Mouse (Mus musculus) leukemia stem cell, adult 10-12 weeks (primary cell): ENCODE results near the gene Nub1. TPM values are rescaled to one million over a fixed set of nuclear protein-coding genes. Genes with fewer than 3 reads are reported as not detected.

Experiments used
- polyA plus RNA-seq: library from polyadenylated mRNA; stranded (reverse); fragments of >175 nt; gene quantifications from 2 replicates; pipeline ENCODE4 v1.2.3, GENCODE M21; 2012; ENCODE audit warnings: low replicate concordance

The Nub1 gene
- 12.0 and 32.4 TPM in 2 replicates for polyA plus RNA-seq

DNA sequence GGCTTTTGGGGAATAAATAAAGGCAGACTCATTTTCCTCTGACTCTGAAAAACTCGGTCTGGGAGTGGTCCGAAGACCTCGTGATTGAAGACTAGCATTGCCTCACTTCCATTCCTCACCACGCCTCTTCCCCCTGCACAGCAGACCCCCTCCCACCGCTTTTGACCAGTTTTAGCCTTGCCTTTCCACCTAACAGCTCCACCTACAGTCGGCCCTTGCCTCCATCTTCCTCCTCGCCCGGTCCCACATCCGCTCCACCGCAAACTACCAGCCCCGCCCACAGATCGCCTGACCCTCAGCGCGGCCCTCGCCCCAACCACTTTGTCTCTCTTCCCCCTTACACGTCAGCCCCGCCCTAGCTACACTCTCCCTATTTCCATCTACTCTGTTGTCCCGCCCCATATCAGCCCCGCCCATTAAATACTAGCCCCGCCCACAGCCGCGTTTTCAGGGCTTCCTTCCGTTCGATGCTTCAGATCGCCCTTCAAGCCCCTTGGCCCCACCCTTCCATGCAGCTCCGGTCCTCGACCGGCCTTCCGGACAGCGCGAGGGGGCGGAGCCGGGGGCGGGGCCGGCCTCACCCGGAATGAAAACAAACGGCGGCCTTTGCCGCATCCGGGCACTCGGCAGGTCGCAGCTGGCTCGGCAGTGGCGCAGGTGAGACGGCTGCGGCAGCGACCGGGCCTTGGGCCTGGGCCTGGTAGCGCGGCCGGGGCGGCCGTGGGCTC, at the start of gene Nub1:
TSS of gene Nub1 (plus strand) at position 167 of the 728 bp plus-strand sequence.

DNA sequence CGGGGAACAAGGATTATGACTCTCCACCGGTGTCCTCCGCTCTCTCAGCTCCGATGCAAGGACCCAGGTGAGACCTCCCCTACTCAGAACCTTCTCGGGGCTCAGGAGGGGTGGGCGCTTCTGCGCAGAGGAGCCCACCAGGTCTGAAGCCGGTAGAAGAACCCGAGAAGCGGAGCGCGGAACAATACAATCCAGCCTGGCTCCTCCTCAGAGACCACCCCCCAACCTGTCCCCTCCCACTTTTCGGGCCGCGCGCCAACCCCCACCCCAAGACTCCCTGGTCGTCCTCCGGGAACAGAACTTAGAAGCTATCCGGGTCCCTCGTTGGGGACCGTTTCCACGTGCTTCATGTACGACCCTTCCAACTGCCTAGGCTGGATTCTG, 45.1 kb downstream of the Nub1 start, which contains the start of gene Wdr86:
TSS of gene Wdr86 (minus strand) at position 240 of the 384 bp plus-strand sequence.

DNA sequence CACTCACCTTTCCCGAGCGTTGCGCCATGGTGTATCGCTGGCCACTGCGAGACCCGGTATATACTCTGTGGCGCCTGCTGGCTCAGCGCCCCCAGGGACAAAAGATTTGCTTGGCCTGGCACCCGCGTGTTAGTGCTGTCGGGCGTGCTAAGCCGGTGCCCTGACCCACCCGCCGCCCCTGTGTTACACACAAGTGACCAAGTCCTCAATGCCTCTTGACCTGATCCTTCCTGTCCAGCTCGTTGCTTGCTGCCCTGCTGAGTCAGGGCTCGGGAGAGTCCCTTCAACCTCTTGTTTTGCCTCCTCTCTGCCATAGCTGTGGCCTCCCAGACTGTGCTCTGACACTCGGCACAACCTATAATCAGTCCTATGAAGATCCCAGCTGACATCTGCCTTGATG, 72.5 kb downstream of the Nub1 start, which contains the start of gene Crygn:
TSS of gene Crygn (minus strand) at position 193 of the 400 bp plus-strand sequence.

Other genes with a start within 250 kb of the Nub1 start
- 240 and 410 TPM in 2 replicates for gene Fastk, start 240.2 kb upstream of the Nub1 start, polyA plus RNA-seq
- gene Tmub1, start 237.7 kb upstream of the Nub1 start, polyA plus RNA-seq = 28.8 and 48.7 TPM in 2 replicates
- gene Agap3, start 233.4 kb upstream of the Nub1 start, polyA plus RNA-seq = 245 and 322 TPM in 2 replicates
- not detected in 2 replicates for gene Gbx1, start 158.3 kb upstream of the Nub1 start, polyA plus RNA-seq
- gene Asb10, start 144.6 kb upstream of the Nub1 start, polyA plus RNA-seq = not detected in 2 replicates
- not detected in 2 replicates for gene 4931409K22Rik, start 128.7 kb upstream of the Nub1 start, polyA plus RNA-seq
- 53.5 and 152 TPM in 2 replicates for gene Abcf2, start 108.1 kb upstream of the Nub1 start, polyA plus RNA-seq
- 95.3 and 106 TPM in 2 replicates for gene Chpf2, start 98.8 kb upstream of the Nub1 start, polyA plus RNA-seq
- 0.10 and 0.56 TPM in 2 replicates for gene Smarcd3, start 61.1 kb upstream of the Nub1 start, polyA plus RNA-seq
- 0.15 and 0.64 TPM in 2 replicates for gene Wdr86, start 45.2 kb downstream of the Nub1 start, polyA plus RNA-seq
- gene Crygn, start 72.5 kb downstream of the Nub1 start, polyA plus RNA-seq = not detected in 2 replicates
- gene Rheb, start 157.1 kb downstream of the Nub1 start, polyA plus RNA-seq = 14.7 and 15.6 TPM in 2 replicates